Mouse (Mus musculus): ENCODE measurements around the gene Dcbld2.

GRCm38 (mm10) chr16:58481219-58481905 is 73.1 kb downstream of the Dcbld2 start:
- TF ChIP-seq GATA1 (IDR thresholded peaks at IDR 0.05; ENCODE audit: borderline replicate concordance, low read length) (no peak), FLI1 (IDR thresholded peaks at IDR 0.05; ENCODE audit: low read length) (no peak)

Measured in megakaryocyte, embryonic 14.5 days (primary cell).